Mouse (Mus musculus): ENCODE data around the gene Nek5. TPM values are rescaled to one million over a fixed set of nuclear protein-coding genes. Genes with fewer than 3 reads are reported as not detected.
A peak's percentile ranks its signal among the peaks of the same experiment; 100 is the strongest.

The Nek5 gene
- total and polyA plus RNA-seq, 2 experiments = 0.10 to 0.28 TPM

DNA sequence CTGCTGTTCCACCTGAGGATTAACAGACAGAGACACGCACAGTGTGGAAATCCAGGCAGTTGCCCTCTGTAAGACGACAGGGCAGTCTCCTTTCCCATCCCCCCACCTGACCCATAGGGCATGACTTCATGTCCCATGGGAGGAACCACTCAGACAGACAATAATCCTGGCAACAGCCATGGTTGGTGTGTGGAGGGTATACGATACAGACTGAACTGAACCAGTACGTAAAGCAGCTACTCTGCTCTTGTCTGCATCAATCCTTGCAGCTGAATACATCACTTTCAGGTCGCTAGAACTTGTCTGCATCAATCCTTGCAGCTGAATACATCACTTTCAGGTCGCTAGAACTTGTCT lies 84.7 kb downstream of the Nek5 start:
- Histone ChIP-seq H3K9ac (ENCODE audit: low read depth, low read length) (no peak overlapping the region), H3K36me3 (ENCODE audit: control insufficient read depth, insufficient read depth, low read length) (no peaks in the 10 kb centered on the region), H3K27me3 (ENCODE audit: control insufficient read depth, insufficient read depth, low read length) (no peaks in the 10 kb centered on the region), H3K4me3 (ENCODE audit: insufficient read depth, low read depth, low read length) (no peak overlapping the region), H3K4me1 (ENCODE audit: control insufficient read depth, insufficient read depth, low read length) (peaks cover 26% of the 10 kb centered on the region), H3K79me2 (ENCODE audit: control insufficient read depth, insufficient read depth, low read length) (peaks cover 17% of the 10 kb centered on the region; the same call in 1 of the 2 replicates), H3K27ac (replicated peaks; ENCODE audit: insufficient read depth, low read depth, low read length) (peak overlapping the region; percentile 30)
- TF ChIP-seq POLR2A (IDR thresholded peaks at IDR 0.05; ENCODE audit: extremely low read depth, insufficient read depth, low read length) (no peak), CTCF (IDR thresholded peaks at IDR 0.05; ENCODE audit: low read depth, low read length) (no peak)
- 48% methylated on average over 6 of the region's 6 CpGs for WGBS
- DNase-seq (ENCODE audit: extremely low read depth, low read depth, low spot score) = peak; percentile 51

DNA sequence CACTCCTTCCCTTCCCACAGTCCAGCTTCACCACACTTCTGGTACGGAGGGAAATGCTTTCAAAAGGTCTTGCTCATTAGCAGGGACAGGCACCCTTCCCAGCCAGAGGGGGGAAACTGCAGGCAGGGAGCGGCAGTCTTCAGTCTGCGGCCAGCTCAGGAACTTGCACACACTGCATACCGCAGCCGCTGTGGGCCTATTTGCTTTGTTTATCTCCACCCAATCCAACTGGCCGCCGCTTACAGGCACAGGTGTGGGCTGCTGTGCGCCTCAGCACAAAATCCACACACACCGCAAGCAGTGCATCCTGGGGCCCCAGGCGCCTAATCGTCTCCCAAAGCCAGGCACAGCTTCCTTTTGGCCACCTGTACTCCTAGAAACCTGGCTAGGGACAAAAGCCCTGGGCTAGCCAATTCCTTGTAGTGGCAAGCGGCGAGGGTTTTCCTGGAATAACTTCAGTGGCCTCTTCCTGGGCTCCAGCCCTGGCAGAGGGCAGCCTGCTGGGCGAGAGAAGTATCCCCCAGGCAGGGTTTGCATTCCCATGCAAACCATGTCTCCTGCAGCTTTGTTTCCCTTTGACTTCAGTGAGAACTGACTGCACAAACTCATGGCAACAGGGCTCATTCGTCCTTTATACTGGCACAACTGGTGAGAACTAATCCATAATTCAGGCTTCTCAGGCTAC lies 85.2 kb downstream of the Nek5 start:
- H3K36me3 ChIP-seq (ENCODE audit: control insufficient read depth, insufficient read depth, low read length) = no peaks in the 10 kb centered on the region
- DNase-seq (ENCODE audit: extremely low read depth, low read depth, low spot score) = peak; percentile 70
- TF ChIP-seq CTCF (IDR thresholded peaks at IDR 0.05; ENCODE audit: low read depth, low read length) = no peak
- TF ChIP-seq POLR2A (IDR thresholded peaks at IDR 0.05; ENCODE audit: extremely low read depth, insufficient read depth, low read length) = no peak
- peak overlapping the region; percentile 30 for H3K27ac ChIP-seq (replicated peaks; ENCODE audit: insufficient read depth, low read depth, low read length)
- 3% methylated on average over 15 of the region's 15 CpGs for WGBS
- peak overlapping the region; percentile 45 for H3K9ac ChIP-seq (ENCODE audit: low read depth, low read length)
- H3K79me2 ChIP-seq (ENCODE audit: control insufficient read depth, insufficient read depth, low read length) = peaks cover 21% of the 10 kb centered on the region; the same call in 1 of the 2 replicates
- peak overlapping the region; percentile 38 for H3K4me3 ChIP-seq (ENCODE audit: insufficient read depth, low read depth, low read length)
- H3K27me3 ChIP-seq (ENCODE audit: control insufficient read depth, insufficient read depth, low read length) = no peaks in the 10 kb centered on the region
- H3K4me1 ChIP-seq (ENCODE audit: control insufficient read depth, insufficient read depth, low read length) = peaks cover 24% of the 10 kb centered on the region

DNA sequence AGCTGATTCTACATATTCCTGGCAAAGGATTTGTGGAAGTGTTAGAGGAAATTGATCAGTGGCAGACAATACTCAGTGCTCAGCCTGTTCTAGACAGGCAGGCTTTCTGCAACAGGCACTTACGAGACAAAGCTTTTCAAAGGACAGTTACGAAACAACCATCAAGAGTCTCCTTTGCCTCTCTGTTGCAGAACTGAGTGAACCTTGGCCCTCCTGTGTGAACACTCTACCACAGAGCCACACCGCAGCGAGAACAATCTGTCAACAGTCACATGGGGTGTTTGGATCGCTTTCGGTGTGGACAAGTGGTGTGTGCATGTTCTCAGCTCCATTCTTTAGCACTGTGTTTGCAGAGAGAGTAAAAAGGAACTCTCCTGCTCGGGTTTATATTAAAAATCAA lies 87.8 kb downstream of the Nek5 start:
- Histone ChIP-seq H3K4me1 (ENCODE audit: control insufficient read depth, insufficient read depth, low read length) (peaks cover 22% of the 10 kb centered on the region), H3K27me3 (ENCODE audit: control insufficient read depth, insufficient read depth, low read length) (no peaks in the 10 kb centered on the region), H3K36me3 (ENCODE audit: control insufficient read depth, insufficient read depth, low read length) (no peaks in the 10 kb centered on the region), H3K4me3 (ENCODE audit: insufficient read depth, low read depth, low read length) (no peak overlapping the region), H3K9ac (ENCODE audit: low read depth, low read length) (no peak overlapping the region), H3K27ac (replicated peaks; ENCODE audit: insufficient read depth, low read depth, low read length) (peak overlapping the region; percentile 76), H3K79me2 (ENCODE audit: control insufficient read depth, insufficient read depth, low read length) (peaks cover 21% of the 10 kb centered on the region; the same call in 1 of the 2 replicates)
- WGBS = 19% methylated on average over 7 of the region's 7 CpGs
- no peak for TF ChIP-seq CTCF (IDR thresholded peaks at IDR 0.05; ENCODE audit: low read depth, low read length)
- no peak for TF ChIP-seq POLR2A (IDR thresholded peaks at IDR 0.05; ENCODE audit: extremely low read depth, insufficient read depth, low read length)
- DNase-seq (ENCODE audit: extremely low read depth, low read depth, low spot score) = peak; percentile 99

DNA sequence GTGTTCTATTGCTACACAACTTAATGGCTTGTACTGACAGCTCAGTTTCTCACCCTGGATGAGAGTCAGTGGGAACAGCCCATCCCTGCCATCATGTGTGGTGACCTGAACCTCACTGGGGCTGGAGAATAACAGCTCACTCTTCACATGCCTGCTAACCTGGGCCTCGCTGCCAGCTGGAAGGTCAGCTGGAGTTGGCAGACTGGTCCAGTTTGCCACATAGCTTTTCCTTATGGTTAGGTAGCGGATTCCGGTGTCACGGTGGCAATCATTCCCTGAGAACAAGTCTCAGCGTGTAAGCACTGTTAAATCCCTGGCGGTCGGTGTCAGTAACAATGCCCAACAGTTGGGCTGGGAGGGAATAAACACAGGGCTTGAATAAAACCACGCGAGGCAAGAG lies 88.7 kb downstream of the Nek5 start:
- H3K79me2 ChIP-seq (ENCODE audit: control insufficient read depth, insufficient read depth, low read length) = peaks cover 20% of the 10 kb centered on the region; the same call in 1 of the 2 replicates
- H3K36me3 ChIP-seq (ENCODE audit: control insufficient read depth, insufficient read depth, low read length) = no peaks in the 10 kb centered on the region
- TF ChIP-seq POLR2A (IDR thresholded peaks at IDR 0.05; ENCODE audit: extremely low read depth, insufficient read depth, low read length) (no peak), CTCF (IDR thresholded peaks at IDR 0.05; ENCODE audit: low read depth, low read length) (no peak)
- no peak overlapping the region for H3K9ac ChIP-seq (ENCODE audit: low read depth, low read length)
- H3K27me3 ChIP-seq (ENCODE audit: control insufficient read depth, insufficient read depth, low read length) = no peaks in the 10 kb centered on the region
- 53% methylated on average over 9 of the region's 9 CpGs for WGBS
- H3K27ac ChIP-seq (replicated peaks; ENCODE audit: insufficient read depth, low read depth, low read length) = peak overlapping the region; percentile 67
- peaks cover 20% of the 10 kb centered on the region for H3K4me1 ChIP-seq (ENCODE audit: control insufficient read depth, insufficient read depth, low read length)
- H3K4me3 ChIP-seq (ENCODE audit: insufficient read depth, low read depth, low read length) = no peak overlapping the region
- DNase-seq (ENCODE audit: extremely low read depth, low read depth, low spot score) = peak; percentile 74

DNA sequence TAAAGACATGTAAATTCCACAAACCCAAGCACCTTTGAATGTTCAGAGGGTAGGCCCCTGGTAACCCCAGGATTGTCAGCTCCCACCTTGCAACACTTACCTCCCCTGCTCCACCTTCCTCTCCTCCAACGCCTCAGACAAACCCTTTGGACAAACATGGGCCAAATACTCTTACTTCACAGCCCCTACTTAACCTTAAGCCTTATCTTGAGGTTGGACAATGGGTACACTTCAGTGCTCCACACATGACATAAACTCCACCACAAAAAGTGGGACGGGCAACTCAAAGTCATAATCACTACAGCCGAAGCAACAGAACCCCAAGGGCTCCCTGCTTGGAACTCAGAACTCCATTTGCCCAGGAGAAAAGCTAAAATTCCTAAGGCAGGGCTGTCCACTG lies 93.9 kb downstream of the Nek5 start:
- peaks cover under 1% of the 10 kb centered on the region; the same call in 1 of the 2 replicates for H3K4me1 ChIP-seq (ENCODE audit: control insufficient read depth, insufficient read depth, low read length)
- no peak overlapping the region for H3K9ac ChIP-seq (ENCODE audit: low read depth, low read length)
- H3K27me3 ChIP-seq (ENCODE audit: control insufficient read depth, insufficient read depth, low read length) = no peaks in the 10 kb centered on the region
- WGBS = 88% methylated on average over 3 of the region's 3 CpGs
- TF ChIP-seq CTCF (IDR thresholded peaks at IDR 0.05; ENCODE audit: low read depth, low read length) (no peak), POLR2A (IDR thresholded peaks at IDR 0.05; ENCODE audit: extremely low read depth, insufficient read depth, low read length) (no peak)
- DNase-seq (ENCODE audit: extremely low read depth, low read depth, low spot score) = no peak
- peaks cover 21% of the 10 kb centered on the region; the same call in 1 of the 2 replicates for H3K79me2 ChIP-seq (ENCODE audit: control insufficient read depth, insufficient read depth, low read length)
- H3K4me3 ChIP-seq (ENCODE audit: insufficient read depth, low read depth, low read length) = no peak overlapping the region
- H3K36me3 ChIP-seq (ENCODE audit: control insufficient read depth, insufficient read depth, low read length) = no peaks in the 10 kb centered on the region; the same call in 1 of the 2 replicates
- no peak overlapping the region for H3K27ac ChIP-seq (replicated peaks; ENCODE audit: insufficient read depth, low read depth, low read length)

DNA sequence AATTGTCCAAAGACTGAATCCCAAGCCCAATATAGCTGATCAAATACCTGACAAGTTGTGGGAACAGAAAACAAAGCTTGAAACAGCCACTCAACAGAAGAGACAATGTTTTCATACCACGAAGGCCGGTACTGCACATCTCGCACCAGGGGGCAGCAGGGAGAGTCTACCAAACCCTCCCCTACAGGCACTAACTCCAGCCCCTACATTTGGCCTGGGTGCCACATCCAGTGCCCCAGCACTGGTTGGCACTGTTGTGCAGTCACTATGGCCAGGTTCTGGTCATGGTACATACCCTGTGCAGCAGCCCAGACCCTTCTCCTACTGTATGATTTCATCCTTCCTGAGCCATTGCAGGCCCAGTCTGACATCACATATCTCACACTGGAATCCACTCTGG lies 95.9 kb downstream of the Nek5 start:
- Histone ChIP-seq H3K36me3 (ENCODE audit: control insufficient read depth, insufficient read depth, low read length) (no peaks in the 10 kb centered on the region; the same call in 1 of the 2 replicates), H3K4me3 (ENCODE audit: insufficient read depth, low read depth, low read length) (no peak overlapping the region), H3K27me3 (ENCODE audit: control insufficient read depth, insufficient read depth, low read length) (no peaks in the 10 kb centered on the region), H3K9ac (ENCODE audit: low read depth, low read length) (no peak overlapping the region), H3K4me1 (ENCODE audit: control insufficient read depth, insufficient read depth, low read length) (no peaks in the 10 kb centered on the region), H3K27ac (replicated peaks; ENCODE audit: insufficient read depth, low read depth, low read length) (no peak overlapping the region), H3K79me2 (ENCODE audit: control insufficient read depth, insufficient read depth, low read length) (peaks cover 12% of the 10 kb centered on the region; the same call in 1 of the 2 replicates)
- TF ChIP-seq CTCF (IDR thresholded peaks at IDR 0.05; ENCODE audit: low read depth, low read length) (peak; percentile 63), POLR2A (IDR thresholded peaks at IDR 0.05; ENCODE audit: extremely low read depth, insufficient read depth, low read length) (no peak)
- WGBS = 82% methylated on average over 3 of the region's 3 CpGs
- peak; percentile 34 for DNase-seq (ENCODE audit: extremely low read depth, low read depth, low spot score)
